Mouse (Mus musculus): Measurements from ENCODE around the gene Nbl1. TPM values are rescaled to one million over a fixed set of nuclear protein-coding genes. Genes with fewer than 3 reads are reported as not detected.

The Nbl1 gene
- polyA plus RNA-seq, 1 experiment from 2014 or later: 42.9 TPM

GRCm38 (mm10) chr4:139037795-139038607, 54.8 kb downstream of the Nbl1 start:
- no peak overlapping the region for H3K4me3 ChIP-seq (ENCODE audit: low read depth, low read length)
- no peak for ATAC-seq (ENCODE audit: insufficient number of reproducible peaks, insufficient read depth, low FRiP score, low read depth)
- no peak overlapping the region for H3K9ac ChIP-seq (replicated peaks; ENCODE audit: low read depth, low read length)
- H3K27me3 ChIP-seq (ENCODE audit: control insufficient read depth, insufficient read depth, low read length): no peaks in the 10 kb centered on the region
- no peaks in the 10 kb centered on the region; the same call in 1 of the 2 replicates for H3K9me3 ChIP-seq (ENCODE audit: control insufficient read depth, low read depth, low read length)
- H3K36me3 ChIP-seq (ENCODE audit: control insufficient read depth, insufficient read depth, low read length): no peaks in the 10 kb centered on the region
- H3K4me2 ChIP-seq (replicated peaks; ENCODE audit: low read depth, low read length): no peak overlapping the region
- no peak overlapping the region for H3K27ac ChIP-seq (ENCODE audit: low read length)
- 46% methylated on average over 17 of the region's 17 CpGs for WGBS
- 0 out of 2 replicates have a peak, but pooled peaks cover 8% of the 10 kb centered on the region for H3K4me1 ChIP-seq (ENCODE audit: control insufficient read depth, insufficient read depth, low read length)

- H3K27ac ChIP-seq (ENCODE audit: low read length): no peak overlapping the region
- ATAC-seq (ENCODE audit: insufficient number of reproducible peaks, insufficient read depth, low FRiP score, low read depth): no peak
- H3K36me3 ChIP-seq (ENCODE audit: control insufficient read depth, insufficient read depth, low read length): no peaks in the 10 kb centered on the region
- no peaks in the 10 kb centered on the region for H3K27me3 ChIP-seq (ENCODE audit: control insufficient read depth, insufficient read depth, low read length)
- no peak overlapping the region for H3K4me2 ChIP-seq (replicated peaks; ENCODE audit: low read depth, low read length)
- no peaks in the 10 kb centered on the region; the same call in 1 of the 2 replicates for H3K9me3 ChIP-seq (ENCODE audit: control insufficient read depth, low read depth, low read length)
- no peak overlapping the region for H3K9ac ChIP-seq (replicated peaks; ENCODE audit: low read depth, low read length)
- H3K4me3 ChIP-seq (ENCODE audit: low read depth, low read length): no peak overlapping the region
- 0 out of 2 replicates have a peak, but pooled peaks cover 8% of the 10 kb centered on the region for H3K4me1 ChIP-seq (ENCODE audit: control insufficient read depth, insufficient read depth, low read length)
- 91% methylated on average over 3 of the region's 3 CpGs for WGBS
Measured at GRCm38 (mm10) chr4:139035799-139036198, 57.0 kb downstream of the Nbl1 start.

- WGBS: 94% methylated on average over 3 of the region's 3 CpGs
Measured at GRCm38 (mm10) chr4:139034942-139035341, 57.9 kb downstream of the Nbl1 start.

GRCm38 (mm10) chr4:139034540-139034939, 58.3 kb downstream of the Nbl1 start:
- no peak for ATAC-seq (ENCODE audit: insufficient number of reproducible peaks, insufficient read depth, low FRiP score, low read depth)
- 32% methylated on average over 4 of the region's 4 CpGs for WGBS

More at GRCm38 (mm10) chr4:139034942-139035341, 57.9 kb downstream of the Nbl1 start:
- H3K27me3 ChIP-seq (ENCODE audit: control insufficient read depth, insufficient read depth, low read length): no peaks in the 10 kb centered on the region
- H3K4me3 ChIP-seq (ENCODE audit: low read depth, low read length): no peak overlapping the region
- H3K36me3 ChIP-seq (ENCODE audit: control insufficient read depth, insufficient read depth, low read length): no peaks in the 10 kb centered on the region
- H3K27ac ChIP-seq (ENCODE audit: low read length): no peak overlapping the region
- no peaks in the 10 kb centered on the region; the same call in 1 of the 2 replicates for H3K9me3 ChIP-seq (ENCODE audit: control insufficient read depth, low read depth, low read length)
- ATAC-seq (ENCODE audit: insufficient number of reproducible peaks, insufficient read depth, low FRiP score, low read depth): no peak
- no peak overlapping the region for H3K9ac ChIP-seq (replicated peaks; ENCODE audit: low read depth, low read length)
- 0 out of 2 replicates have a peak, but pooled peaks cover 8% of the 10 kb centered on the region for H3K4me1 ChIP-seq (ENCODE audit: control insufficient read depth, insufficient read depth, low read length)
- H3K4me2 ChIP-seq (replicated peaks; ENCODE audit: low read depth, low read length): no peak overlapping the region

GRCm38 (mm10) chr4:139034010-139034367, 58.8 kb downstream of the Nbl1 start:
- ATAC-seq (ENCODE audit: insufficient number of reproducible peaks, insufficient read depth, low FRiP score, low read depth): no peak
- H3K27me3 ChIP-seq (ENCODE audit: control insufficient read depth, insufficient read depth, low read length): no peaks in the 10 kb centered on the region
- H3K4me3 ChIP-seq (ENCODE audit: low read depth, low read length): no peak overlapping the region
- 82% methylated on average over 8 of the region's 8 CpGs for WGBS
- H3K9ac ChIP-seq (replicated peaks; ENCODE audit: low read depth, low read length): no peak overlapping the region
- 0 out of 2 replicates have a peak, but pooled peaks cover 8% of the 10 kb centered on the region for H3K4me1 ChIP-seq (ENCODE audit: control insufficient read depth, insufficient read depth, low read length)
- no peaks in the 10 kb centered on the region for H3K36me3 ChIP-seq (ENCODE audit: control insufficient read depth, insufficient read depth, low read length)
- no peak overlapping the region for H3K4me2 ChIP-seq (replicated peaks; ENCODE audit: low read depth, low read length)
- no peak overlapping the region for H3K27ac ChIP-seq (ENCODE audit: low read length)
- H3K9me3 ChIP-seq (ENCODE audit: control insufficient read depth, low read depth, low read length): no peaks in the 10 kb centered on the region; the same call in 1 of the 2 replicates

More at GRCm38 (mm10) chr4:139034540-139034939, 58.3 kb downstream of the Nbl1 start:
- Histone ChIP-seq H3K27ac (ENCODE audit: low read length) (no peak overlapping the region), H3K4me3 (ENCODE audit: low read depth, low read length) (no peak overlapping the region), H3K36me3 (ENCODE audit: control insufficient read depth, insufficient read depth, low read length) (no peaks in the 10 kb centered on the region), H3K27me3 (ENCODE audit: control insufficient read depth, insufficient read depth, low read length) (no peaks in the 10 kb centered on the region), H3K4me1 (ENCODE audit: control insufficient read depth, insufficient read depth, low read length) (0 out of 2 replicates have a peak, but pooled peaks cover 8% of the 10 kb centered on the region), H3K4me2 (replicated peaks; ENCODE audit: low read depth, low read length) (no peak overlapping the region), H3K9ac (replicated peaks; ENCODE audit: low read depth, low read length) (no peak overlapping the region), H3K9me3 (ENCODE audit: control insufficient read depth, low read depth, low read length) (no peaks in the 10 kb centered on the region; the same call in 1 of the 2 replicates)

- Histone ChIP-seq H3K27ac (ENCODE audit: low read length) (no peak overlapping the region), H3K9ac (replicated peaks; ENCODE audit: low read depth, low read length) (no peak overlapping the region), H3K9me3 (ENCODE audit: control insufficient read depth, low read depth, low read length) (no peaks in the 10 kb centered on the region; the same call in 1 of the 2 replicates), H3K4me2 (replicated peaks; ENCODE audit: low read depth, low read length) (no peak overlapping the region), H3K4me1 (ENCODE audit: control insufficient read depth, insufficient read depth, low read length) (0 out of 2 replicates have a peak, but pooled peaks cover 7% of the 10 kb centered on the region), H3K36me3 (ENCODE audit: control insufficient read depth, insufficient read depth, low read length) (no peaks in the 10 kb centered on the region), H3K4me3 (ENCODE audit: low read depth, low read length) (no peak overlapping the region), H3K27me3 (ENCODE audit: control insufficient read depth, insufficient read depth, low read length) (no peaks in the 10 kb centered on the region)
- ATAC-seq (ENCODE audit: insufficient number of reproducible peaks, insufficient read depth, low FRiP score, low read depth): no peak
- 79% methylated on average over 11 of the region's 11 CpGs for WGBS
Measured at GRCm38 (mm10) chr4:139033263-139034009, 59.4 kb downstream of the Nbl1 start.

- Histone ChIP-seq H3K27ac (ENCODE audit: low read length) (no peak overlapping the region), H3K9me3 (ENCODE audit: control insufficient read depth, low read depth, low read length) (no peaks in the 10 kb centered on the region; the same call in 1 of the 2 replicates), H3K27me3 (ENCODE audit: control insufficient read depth, insufficient read depth, low read length) (no peaks in the 10 kb centered on the region), H3K4me1 (ENCODE audit: control insufficient read depth, insufficient read depth, low read length) (no peaks in the 10 kb centered on the region), H3K4me3 (ENCODE audit: low read depth, low read length) (no peak overlapping the region), H3K9ac (replicated peaks; ENCODE audit: low read depth, low read length) (no peak overlapping the region), H3K4me2 (replicated peaks; ENCODE audit: low read depth, low read length) (no peak overlapping the region), H3K36me3 (ENCODE audit: control insufficient read depth, insufficient read depth, low read length) (no peaks in the 10 kb centered on the region)
- ATAC-seq (ENCODE audit: insufficient number of reproducible peaks, insufficient read depth, low FRiP score, low read depth): no peak
- WGBS: 79% methylated on average over 12 of the region's 12 CpGs
Measured at GRCm38 (mm10) chr4:139032521-139032920, 60.3 kb downstream of the Nbl1 start.

All from stomach, embryonic 14.5 days (tissue).